Mouse (Mus musculus) hindbrain, embryonic 14.5 days (tissue): Measurements from ENCODE around the gene Pafah1b3. TPM values are rescaled to one million over a fixed set of nuclear protein-coding genes. Genes with fewer than 3 reads are reported as not detected.

Source experiments
- ATAC-seq: fragments of 200-750 bp; cut with Nextera tagmentation; 2 replicates; pipeline ENCODE4 v1.8.0; 2017; ENCODE audit warnings: moderate number of reproducible peaks, mild to moderate bottlenecking, moderate TSS enrichment, moderate library complexity; ENCODE audit not compliant: low FRiP score
- DNase-seq: peaks from one replicate; pipeline ENCODE4 v3.0.0-alpha.2; 2015; ENCODE audit warnings: low spot score
- H3K27ac ChIP-seq: fragments of 300-500 bp; sonication (generic); 2 replicates; pipeline ENCODE4 v1.5.1; 2014; ENCODE audit warnings: mild to moderate bottlenecking, moderate library complexity
- H3K27me3 ChIP-seq: fragments of 300-500 bp; sonication (generic); 2 replicates; pipeline ENCODE4 v1.6.1; 2014; ENCODE audit warnings: mild to moderate bottlenecking, low read length, mixed read lengths; ENCODE audit not compliant: control insufficient read depth, insufficient read depth
- H3K36me3 ChIP-seq: fragments of 300-500 bp; sonication (generic); replicated peaks from 2 replicates; pipeline ENCODE4 v1.6.1; 2014; ENCODE audit not compliant: control insufficient read depth, insufficient read depth
- H3K4me1 ChIP-seq: fragments of 300-500 bp; sonication (generic); replicated peaks from 2 replicates; pipeline ENCODE4 v1.6.1; 2014; ENCODE audit warnings: antibody characterized with exemption, low read length, mixed read lengths; ENCODE audit not compliant: control insufficient read depth, insufficient read depth
- H3K4me2 ChIP-seq: fragments of 300-500 bp; sonication (generic); replicated peaks from 2 replicates; pipeline ENCODE4 v1.6.1; 2014; ENCODE audit warnings: mild to moderate bottlenecking, moderate library complexity
- H3K4me3 ChIP-seq: fragments of 300-500 bp; sonication (generic); replicated peaks from 2 replicates; pipeline ENCODE4 v1.5.1; 2014; ENCODE audit warnings: mild to moderate bottlenecking, low read length
- H3K9ac ChIP-seq: fragments of 300-500 bp; sonication (generic); 2 replicates; pipeline ENCODE4 v1.6.1; 2014
- H3K9me3 ChIP-seq: fragments of 300-500 bp; sonication (generic); 2 replicates; pipeline ENCODE4 v1.6.1; 2016; ENCODE audit warnings: low read length; ENCODE audit not compliant: control insufficient read depth
- WGBS: fragments of 180-500 bp; shearing (Covaris S2); extraction: QIAGEN DNeasy Blood & Tissue Kit; methylation state at CpG from one replicate; pipeline ENCODE4 v1.1.7; 2014; 5-methylcytosine and 5-hydroxymethylcytosine counted together
- polyA plus RNA-seq: library from polyadenylated mRNA; unstranded; fragments of >200 nt; fragmentation: Nextera tagmentation; extraction: Ambion mirVana; gene quantifications from 2 replicates; pipeline ENCODE4 v1.2.1, GENCODE M21; 2014

Pafah1b3 gene
- polyA plus RNA-seq, 1 experiment from 2014 or later = 576 TPM

GRCm38 (mm10) chr7:25286989-25287388 lies 10.8 kb downstream of the Pafah1b3 start:
- H3K36me3 ChIP-seq = peaks cover 74% of the 10 kb centered on the region
- H3K9me3 ChIP-seq = no peaks in the 10 kb centered on the region
- H3K27ac ChIP-seq = no peak overlapping the region
- no peak overlapping the region for H3K4me3 ChIP-seq
- H3K9ac ChIP-seq = no peak overlapping the region
- no peak for DNase-seq
- ATAC-seq = no peak
- H3K27me3 ChIP-seq = no peaks in the 10 kb centered on the region
- WGBS = 81% methylated on average over 8 of the region's 8 CpGs
- H3K4me2 ChIP-seq = no peak overlapping the region
- H3K4me1 ChIP-seq = peaks cover 20% of the 10 kb centered on the region

- Histone ChIP-seq H3K4me2 (0 out of 2 replicates have a peak overlapping the region, but pooled peaks have one; percentile 79), H3K9ac (no peak overlapping the region), H3K4me1 (peaks cover 30% of the 10 kb centered on the region), H3K4me3 (no peak overlapping the region), H3K27me3 (no peaks in the 10 kb centered on the region), H3K27ac (no peak overlapping the region), H3K9me3 (no peaks in the 10 kb centered on the region), H3K36me3 (peaks cover 61% of the 10 kb centered on the region)
- DNase-seq (no peak), ATAC-seq (no peak)
- WGBS = 87% methylated on average over 20 of the region's 20 CpGs
Observed at GRCm38 (mm10) chr7:25285511-25286238, 12.1 kb downstream of the Pafah1b3 start.

- DNase-seq (no peak), ATAC-seq (no peak)
- Histone ChIP-seq H3K36me3 (peaks cover 52% of the 10 kb centered on the region), H3K4me1 (peaks cover 39% of the 10 kb centered on the region), H3K9me3 (no peaks in the 10 kb centered on the region), H3K9ac (peak overlapping the region; percentile 80), H3K4me2 (peak overlapping the region; percentile 79; the same call in 1 of the 2 replicates), H3K4me3 (peak overlapping the region; percentile 82; the same call in 1 of the 2 replicates), H3K27ac (no peak overlapping the region), H3K27me3 (no peaks in the 10 kb centered on the region)
- WGBS = 62% methylated on average over 5 of the region's 5 CpGs
Observed at GRCm38 (mm10) chr7:25284766-25285165, 13.0 kb downstream of the Pafah1b3 start.

GRCm38 (mm10) chr7:25284171-25284570 lies 13.6 kb downstream of the Pafah1b3 start:
- Histone ChIP-seq H3K27me3 (no peaks in the 10 kb centered on the region), H3K4me2 (peak overlapping the region; percentile 79), H3K27ac (peak overlapping the region; percentile 99; the same call in 1 of the 2 replicates), H3K36me3 (peaks cover 46% of the 10 kb centered on the region), H3K4me3 (peak overlapping the region; percentile 82), H3K4me1 (peaks cover 43% of the 10 kb centered on the region), H3K9me3 (no peaks in the 10 kb centered on the region), H3K9ac (peak overlapping the region; percentile 80)
- 66% methylated on average over 2 of the region's 2 CpGs for WGBS
- ATAC-seq (no peak), DNase-seq (no peak)

- peak overlapping the region; percentile 80 for H3K9ac ChIP-seq
- H3K4me2 ChIP-seq = peak overlapping the region; percentile 79
- peak overlapping the region; percentile 99 for H3K27ac ChIP-seq
- no peaks in the 10 kb centered on the region for H3K27me3 ChIP-seq
- H3K4me1 ChIP-seq = peaks cover 43% of the 10 kb centered on the region
- no peaks in the 10 kb centered on the region for H3K9me3 ChIP-seq
- peak overlapping the region; percentile 82 for H3K4me3 ChIP-seq
- ATAC-seq (no peak), DNase-seq (no peak)
- WGBS = 24% methylated on average over 5 of the region's 5 CpGs
- peaks cover 40% of the 10 kb centered on the region for H3K36me3 ChIP-seq
Observed at GRCm38 (mm10) chr7:25283637-25284036, 14.1 kb downstream of the Pafah1b3 start.

- DNase-seq = peak; percentile 51
- WGBS = under 1% methylated on average over 34 of the region's 36 CpGs
- no peak; the same call in 1 of the 2 replicates for ATAC-seq
- H3K9me3 ChIP-seq = no peaks in the 10 kb centered on the region
- peaks cover 32% of the 10 kb centered on the region for H3K36me3 ChIP-seq
- peak overlapping the region; percentile 99 for H3K27ac ChIP-seq
- H3K9ac ChIP-seq = peak overlapping the region; percentile 80
- peaks cover 46% of the 10 kb centered on the region for H3K4me1 ChIP-seq
- peak overlapping the region; percentile 79 for H3K4me2 ChIP-seq
- H3K27me3 ChIP-seq = no peaks in the 10 kb centered on the region
- H3K4me3 ChIP-seq = peak overlapping the region; percentile 82
Observed at GRCm38 (mm10) chr7:25282731-25283211, 15.0 kb downstream of the Pafah1b3 start.

- peak; percentile 91 for DNase-seq
Observed at GRCm38 (mm10) chr7:25281734-25282601, 15.8 kb downstream of the Pafah1b3 start.

GRCm38 (mm10) chr7:25281166-25281733 lies 16.5 kb downstream of the Pafah1b3 start:
- no peaks in the 10 kb centered on the region for H3K27me3 ChIP-seq
- H3K36me3 ChIP-seq = peaks cover 16% of the 10 kb centered on the region
- DNase-seq (no peak), ATAC-seq (no peak)
- peak overlapping the region; percentile 79 for H3K4me2 ChIP-seq
- H3K27ac ChIP-seq = peak overlapping the region; percentile 99
- H3K9me3 ChIP-seq = no peaks in the 10 kb centered on the region
- whole genome bisulfite sequencing = 24% methylated on average over 12 of the region's 12 CpGs
- H3K4me3 ChIP-seq = peak overlapping the region; percentile 82
- peak overlapping the region; percentile 34; the same call in 1 of the 2 replicates for H3K9ac ChIP-seq
- H3K4me1 ChIP-seq = peaks cover 53% of the 10 kb centered on the region

More at GRCm38 (mm10) chr7:25281734-25282601, 15.8 kb downstream of the Pafah1b3 start:
- ATAC-seq = peak; percentile 84
- H3K9me3 ChIP-seq = no peaks in the 10 kb centered on the region
- peak overlapping the region; percentile 82 for H3K4me3 ChIP-seq
- peak overlapping the region; percentile 80 for H3K9ac ChIP-seq
- H3K4me1 ChIP-seq = peaks cover 53% of the 10 kb centered on the region
- peak overlapping the region; percentile 79 for H3K4me2 ChIP-seq
- WGBS = under 1% methylated on average over 85 of the region's 108 CpGs
- H3K27me3 ChIP-seq = no peaks in the 10 kb centered on the region
- peak overlapping the region; percentile 99 for H3K27ac ChIP-seq
- H3K36me3 ChIP-seq = peaks cover 24% of the 10 kb centered on the region
